Mouse (Mus musculus): ENCODE measurements at regions not wholly inside any gene's neighbourhood (a gene's known extent, or its start where the extent isn't known, plus 50 kb on each side); places are given as distances from the start of the nearest gene placed in this dataset.

- no peak for TF ChIP-seq MAFK (IDR thresholded peaks at IDR 0.05; ENCODE audit: insufficient read depth, low read depth, low read length)
- TF ChIP-seq HCFC1 (IDR thresholded peaks at IDR 0.05; ENCODE audit: borderline replicate concordance, insufficient read depth, low read length) = no peak
- TF ChIP-seq ZNF384 (IDR thresholded peaks at IDR 0.05; ENCODE audit: low read depth, low read length) = no peak
- TF ChIP-seq ZC3H11A (IDR thresholded peaks at IDR 0.05; ENCODE audit: borderline replicate concordance, low read depth, low read length) = no peak
- no peak for TF ChIP-seq CHD2 (IDR thresholded peaks at IDR 0.05; ENCODE audit: low read depth, low read length)
These were observed 84.1 kb upstream of the Thsd7a start for GRCm38 (mm10) chr6:12833358-12833757.
